Mouse (Mus musculus): ENCODE results near the gene Cdc42bpa.

Cdc42bpa gene

DNA sequence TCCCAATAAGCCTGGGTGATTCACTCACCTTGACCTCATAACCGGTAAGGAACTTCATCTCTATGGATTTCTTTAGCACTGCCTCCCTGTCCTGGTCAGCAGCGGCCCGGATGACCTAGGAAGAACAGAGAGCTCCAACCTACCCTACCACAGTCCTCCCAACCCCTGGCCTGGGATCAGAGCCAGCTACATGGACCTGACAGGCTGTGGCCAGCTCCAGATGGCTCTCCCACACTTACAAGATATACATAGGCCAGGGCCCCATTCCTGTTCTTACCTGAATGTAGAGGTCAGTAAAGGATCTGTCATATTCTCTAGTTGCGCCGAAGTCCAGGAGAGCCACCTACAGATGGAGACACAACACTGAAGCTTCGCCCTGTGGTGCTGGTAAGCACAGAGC is 208.0 kb downstream of the Cdc42bpa start:
- peak; percentile 45 to 56 for DNase-seq

GRCm38 (mm10) chr1:180169161-180169560 is 208.9 kb downstream of the Cdc42bpa start:
- no peak for DNase-seq

GRCm38 (mm10) chr1:180170071-180170470 is 209.8 kb downstream of the Cdc42bpa start:
- DNase-seq, result no peak

DNA sequence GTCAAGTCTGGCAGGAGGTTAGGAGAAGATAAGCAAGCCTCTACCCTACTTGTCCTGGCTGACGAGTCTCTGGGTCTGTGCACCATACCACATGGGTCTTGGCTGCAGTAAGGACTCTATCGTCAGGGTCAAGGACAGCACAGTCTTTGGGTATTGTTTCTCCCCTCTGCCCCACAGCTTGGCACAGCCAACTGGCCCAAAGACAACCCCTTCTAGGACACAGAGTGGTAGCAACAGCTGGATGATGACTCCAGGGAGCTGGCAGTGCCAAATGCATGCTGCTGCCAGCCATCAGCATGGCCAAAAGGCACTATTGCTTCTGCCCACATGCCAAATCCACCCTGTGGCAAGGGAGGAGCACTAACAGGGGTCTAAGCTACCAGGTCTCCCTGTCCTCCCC is 211.6 kb downstream of the Cdc42bpa start:
- no peak for DNase-seq

DNA sequence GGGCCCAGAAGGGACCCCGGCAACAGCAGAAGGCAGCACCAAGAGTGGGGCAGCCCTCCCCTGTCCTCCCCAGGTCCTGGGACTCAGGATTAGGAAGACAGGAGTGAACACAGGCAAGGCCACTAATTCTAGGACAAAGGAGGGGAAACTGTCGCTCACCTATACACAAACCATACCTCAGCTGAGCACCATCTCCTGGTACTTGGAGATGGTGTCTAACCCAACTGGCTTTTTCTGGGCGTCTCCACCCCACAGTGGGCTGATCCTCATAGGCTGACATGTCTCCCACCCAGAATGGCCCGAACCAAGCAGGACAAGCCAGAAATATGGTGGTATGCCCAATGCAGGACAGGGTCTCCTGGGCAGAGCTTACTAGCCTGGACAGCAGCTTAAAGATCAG is 212.3 kb downstream of the Cdc42bpa start:
- no peak for DNase-seq

- no peak for DNase-seq
Measured at GRCm38 (mm10) chr1:180173017-180173416, 212.7 kb downstream of the Cdc42bpa start.

DNA sequence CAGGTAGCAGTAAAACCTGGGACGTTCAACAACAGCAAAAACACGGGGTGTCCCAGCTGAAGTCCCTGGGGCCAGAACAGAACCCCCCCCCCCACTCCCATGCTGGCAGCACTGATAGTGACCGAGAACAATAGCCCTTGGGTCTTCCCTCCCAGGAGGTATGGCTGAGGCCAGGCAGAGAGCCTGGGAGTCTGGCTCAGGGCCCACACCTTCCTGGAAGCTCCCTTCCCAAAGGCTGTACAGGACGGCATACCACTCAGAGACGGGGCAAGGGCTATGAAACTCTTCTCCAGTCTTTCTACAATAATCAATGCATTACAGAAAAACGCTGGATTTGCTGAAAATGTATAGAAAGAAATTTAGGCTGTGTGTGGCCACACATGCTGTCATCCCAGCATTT is 214.4 kb downstream of the Cdc42bpa start:
- DNase-seq, result no peak

GRCm38 (mm10) chr1:180175167-180175566 is 214.9 kb downstream of the Cdc42bpa start:
- no peak for DNase-seq

DNA sequence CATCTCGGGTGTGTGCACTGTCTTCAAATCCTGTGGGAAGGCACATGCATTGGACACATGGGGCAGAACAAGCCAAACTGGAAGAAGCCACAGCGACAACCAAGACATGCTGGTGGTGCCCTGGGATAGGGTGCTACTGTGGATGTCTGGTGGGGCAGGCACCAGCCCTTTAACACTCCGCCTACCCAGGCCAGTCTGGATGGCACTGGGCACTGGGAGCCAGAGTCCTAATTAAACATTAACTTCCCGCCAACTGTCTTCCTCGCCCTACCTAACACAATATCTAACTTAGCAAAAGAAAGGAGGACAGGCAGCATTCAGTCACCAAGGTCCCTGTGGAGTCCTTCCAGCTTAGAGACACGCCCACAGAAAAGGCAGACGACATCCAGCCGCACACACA is 215.4 kb downstream of the Cdc42bpa start:
- no peak for DNase-seq

DNA sequence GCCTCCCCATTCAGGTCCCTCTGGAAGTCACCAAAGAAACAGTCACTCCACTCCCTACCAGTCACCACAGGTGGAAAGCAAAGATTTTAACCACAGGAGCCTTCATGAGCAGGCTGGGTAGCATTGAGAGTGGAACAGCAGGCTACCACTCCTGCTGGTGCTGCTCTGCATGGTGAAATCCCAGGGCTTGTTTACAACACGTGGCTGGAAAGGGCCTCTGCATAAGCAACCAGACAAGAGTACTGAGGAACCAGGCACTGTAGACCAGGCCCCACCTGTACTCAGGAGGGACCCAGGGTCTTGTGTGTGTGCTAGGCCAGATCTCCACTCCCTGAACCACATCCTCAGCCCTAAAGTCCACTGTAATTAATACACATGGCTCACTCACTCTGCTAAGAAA is 216.5 kb downstream of the Cdc42bpa start:
- no peak for DNase-seq

GRCm38 (mm10) chr1:180178340-180178739 is 218.1 kb downstream of the Cdc42bpa start:
- DNase-seq, result peak in 1 of 2 experiments; percentile 29

DNA sequence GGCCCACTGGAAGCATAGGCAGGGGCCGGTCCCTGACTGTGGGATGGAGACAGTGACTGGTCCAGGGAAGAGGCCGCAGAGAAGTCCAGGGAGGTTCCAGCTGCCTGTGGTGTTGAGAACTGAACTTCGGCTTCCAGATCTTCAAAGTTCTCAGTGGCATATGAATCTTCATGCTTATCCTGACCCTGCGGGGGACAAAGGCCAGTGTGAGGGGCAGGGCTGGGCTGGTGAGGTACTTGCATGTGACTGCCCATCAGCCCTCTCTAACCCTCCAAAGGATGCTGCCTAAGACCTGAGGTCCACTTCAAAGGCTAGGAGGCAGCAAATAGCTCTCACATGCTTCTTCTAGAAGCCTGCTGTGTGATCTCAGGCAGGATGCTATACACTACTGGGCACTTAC is 218.8 kb downstream of the Cdc42bpa start:
- no peak for DNase-seq

DNA sequence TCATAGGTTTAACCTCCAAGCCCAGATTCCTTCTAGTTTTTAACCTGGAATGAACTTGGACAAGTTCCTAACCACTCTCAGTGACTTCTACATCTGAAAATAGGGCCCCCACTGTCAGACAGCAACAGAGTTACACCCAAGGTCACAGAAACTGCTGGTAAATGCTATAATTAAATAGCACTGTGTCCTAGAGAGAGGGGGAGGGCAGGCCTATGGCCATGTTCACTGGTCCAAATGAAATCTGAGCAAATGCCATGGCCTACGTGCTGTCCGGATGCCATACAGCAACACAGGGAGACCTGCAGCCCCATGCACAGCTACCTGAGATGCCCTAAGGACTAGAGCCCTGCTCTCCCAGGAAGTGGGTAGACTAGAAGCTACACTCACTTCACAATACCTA is 219.6 kb downstream of the Cdc42bpa start:
- no peak for DNase-seq

- no peak for DNase-seq
Measured at GRCm38 (mm10) chr1:180181304-180181965, 221.2 kb downstream of the Cdc42bpa start.

- DNase-seq, result no peak
Measured at GRCm38 (mm10) chr1:180181966-180182319, 221.7 kb downstream of the Cdc42bpa start.

- no peak for DNase-seq
Measured at GRCm38 (mm10) chr1:180182731-180183130, 222.5 kb downstream of the Cdc42bpa start.

GRCm38 (mm10) chr1:180183525-180184159 is 223.4 kb downstream of the Cdc42bpa start:
- DNase-seq, result no peak

- DNase-seq, result no peak
Measured at GRCm38 (mm10) chr1:180184768-180185167, 224.5 kb downstream of the Cdc42bpa start.

DNA sequence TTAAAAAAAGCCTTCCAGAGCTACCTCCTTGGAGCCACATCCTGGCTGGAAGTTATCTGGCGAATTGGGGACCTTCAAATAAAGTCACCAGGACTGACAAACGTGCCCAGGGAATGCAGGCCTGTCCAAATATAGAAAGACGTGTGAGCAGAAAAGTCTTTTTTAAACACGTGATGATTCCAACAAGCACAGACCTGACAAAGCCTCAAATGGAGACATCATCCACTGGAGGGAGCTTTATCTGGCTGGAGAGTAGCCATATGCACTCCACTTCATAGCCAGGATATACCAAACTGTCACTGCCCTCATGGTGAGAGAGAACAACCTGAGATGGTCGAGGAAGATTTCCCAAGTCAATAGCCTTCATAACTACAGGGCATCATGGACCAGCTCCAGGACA is 225.6 kb downstream of the Cdc42bpa start:
- DNase-seq, result no peak

DNA sequence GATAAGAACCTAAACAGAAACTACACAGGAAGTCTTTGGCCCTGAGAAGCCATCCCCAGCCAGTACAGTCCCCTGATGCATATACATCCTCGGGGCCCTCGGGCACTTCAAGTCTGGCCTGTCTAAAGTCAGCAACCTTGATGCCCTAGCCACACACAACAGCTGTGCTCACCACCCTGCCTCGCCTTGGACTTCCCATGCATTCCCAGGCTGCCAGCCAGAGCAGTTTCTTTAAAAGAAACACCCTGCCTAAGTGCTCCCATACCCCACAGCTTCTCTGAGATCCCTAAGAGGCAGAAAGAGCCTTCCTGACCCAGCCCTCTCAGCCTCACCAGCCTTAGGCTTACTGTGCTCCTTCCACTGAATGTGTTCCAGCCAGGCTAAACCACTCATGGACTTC is 226.1 kb downstream of the Cdc42bpa start:
- DNase-seq, result no peak

DNA sequence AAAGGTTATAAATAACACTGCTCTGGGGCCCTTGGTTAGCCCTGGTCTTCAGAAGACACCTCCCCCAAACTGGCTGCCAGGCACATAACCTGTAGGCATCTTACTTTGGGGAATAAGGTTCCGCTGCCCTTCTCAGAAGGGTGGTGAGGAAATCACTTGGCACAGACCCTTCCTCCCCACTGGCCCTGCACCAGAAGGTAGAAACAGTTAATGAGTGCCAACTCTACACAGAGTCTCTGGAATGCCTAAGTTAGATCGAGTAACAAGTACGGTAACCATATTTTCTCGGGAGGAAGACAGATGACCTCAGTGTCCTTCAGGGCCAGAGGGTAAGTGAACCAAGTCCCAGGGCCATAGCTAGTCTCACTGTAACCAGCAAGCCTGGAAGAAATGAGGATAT is 228.7 kb downstream of the Cdc42bpa start:
- DNase-seq, result no peak

DNA sequence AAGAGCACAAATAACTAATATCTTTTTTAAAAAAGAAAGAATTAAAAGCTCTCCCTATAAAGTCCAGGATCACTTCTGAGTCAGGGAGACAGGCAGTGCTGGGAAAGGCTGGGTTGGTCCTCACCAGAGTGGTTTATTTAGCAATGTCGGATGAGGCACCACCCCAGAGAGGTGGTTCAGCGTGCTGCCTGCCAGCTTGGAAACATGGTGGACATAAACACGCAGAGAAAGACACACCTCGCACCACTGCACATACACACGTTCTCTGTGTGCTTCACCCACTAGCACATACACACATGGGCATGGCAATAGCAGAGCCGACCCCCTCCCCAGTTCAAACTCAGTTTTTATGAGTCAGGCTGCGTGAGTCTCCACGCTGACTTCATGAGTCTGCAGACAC is 230.8 kb downstream of the Cdc42bpa start:
- DNase-seq, result no peak

GRCm38 (mm10) chr1:180191651-180192220 is 231.5 kb downstream of the Cdc42bpa start:
- DNase-seq, result no peak

DNA sequence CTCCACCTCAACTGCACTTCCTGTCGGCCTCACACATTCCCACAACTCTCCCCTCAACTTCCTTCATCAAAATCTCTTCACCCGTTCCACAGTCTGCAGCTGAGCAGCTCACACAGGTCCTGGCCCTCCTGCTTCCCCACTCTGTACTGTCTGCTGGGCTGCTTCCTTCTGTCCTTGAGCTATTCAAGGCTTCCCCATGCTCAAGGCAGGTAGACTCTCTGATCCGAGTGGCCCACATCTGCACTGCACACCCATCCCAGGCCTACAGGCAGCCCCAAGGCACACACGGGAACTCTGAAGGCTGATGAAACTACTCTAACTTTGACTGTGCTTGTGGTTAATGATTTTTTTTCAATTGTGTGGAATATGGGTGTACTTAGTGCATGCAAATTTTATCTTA is 232.6 kb downstream of the Cdc42bpa start:
- no peak for DNase-seq

All from cerebellum, postnatal 36 days (tissue).